Mouse (Mus musculus) lung, embryonic 16.5 days (tissue): ENCODE results near the gene Spata2l. TPM values are rescaled to one million over a fixed set of nuclear protein-coding genes. Genes with fewer than 3 reads are reported as not detected.
"Not testable (repeated sequence)": the region's sequence is repeated elsewhere in the genome, so short reads cannot be mapped to it uniquely, and the experiment has no call there.

Experiments
- ATAC-seq: fragments of 200-750 bp; cut with Nextera tagmentation; 2 replicates; pipeline ENCODE4 v1.8.0; 2017; ENCODE audit warnings: low read depth, mild to moderate bottlenecking, moderate library complexity
- H3K27ac ChIP-seq: fragments of 300-500 bp; sonication (generic); 2 replicates; pipeline ENCODE4 v1.5.1; 2014; ENCODE audit warnings: mild to moderate bottlenecking, control low read depth, low read length
- H3K27me3 ChIP-seq: fragments of 300-500 bp; sonication (generic); 2 replicates; pipeline ENCODE4 v1.6.1; 2014; ENCODE audit warnings: low read depth, low read length, mixed read lengths; ENCODE audit not compliant: control insufficient read depth, insufficient read depth
- H3K36me3 ChIP-seq: fragments of 300-500 bp; sonication (generic); 2 replicates; pipeline ENCODE4 v1.6.1; 2014; ENCODE audit warnings: low read length; ENCODE audit not compliant: control insufficient read depth, insufficient read depth
- H3K4me1 ChIP-seq: fragments of 300-500 bp; sonication (generic); replicated peaks from 2 replicates; pipeline ENCODE4 v1.6.1; 2014; ENCODE audit warnings: low read length, mixed read lengths; ENCODE audit not compliant: control insufficient read depth, insufficient read depth
- H3K4me2 ChIP-seq: fragments of 300-500 bp; sonication (generic); 2 replicates; pipeline ENCODE4 v1.6.1; 2014; ENCODE audit warnings: low read depth, low read length, control low read depth
- H3K4me3 ChIP-seq: fragments of 300-500 bp; sonication (generic); 2 replicates; pipeline ENCODE4 v1.5.1; 2014; ENCODE audit warnings: mild to moderate bottlenecking, low read length, control low read depth
- H3K9ac ChIP-seq: fragments of 300-500 bp; sonication (generic); 2 replicates; pipeline ENCODE4 v1.6.1; 2014; ENCODE audit warnings: low read length, control low read depth
- H3K9me3 ChIP-seq: fragments of 300-500 bp; sonication (generic); 2 replicates; pipeline ENCODE4 v1.6.1; 2016; ENCODE audit warnings: low read length; ENCODE audit not compliant: control insufficient read depth
- WGBS: fragments of 180-500 bp; shearing (Covaris S2); extraction: QIAGEN DNeasy Blood & Tissue Kit; methylation state at CpG from one replicate; pipeline ENCODE4 v1.1.7; 2014; 5-methylcytosine and 5-hydroxymethylcytosine counted together
- polyA plus RNA-seq: library from polyadenylated mRNA; unstranded; fragments of >200 nt; fragmentation: Nextera tagmentation; extraction: Ambion mirVana; gene quantifications from 2 replicates; pipeline ENCODE4 v1.2.1, GENCODE M21; 2015

Gene Spata2l
- polyA plus RNA-seq, 1 experiment from 2014 or later = 5.8 TPM

DNA sequence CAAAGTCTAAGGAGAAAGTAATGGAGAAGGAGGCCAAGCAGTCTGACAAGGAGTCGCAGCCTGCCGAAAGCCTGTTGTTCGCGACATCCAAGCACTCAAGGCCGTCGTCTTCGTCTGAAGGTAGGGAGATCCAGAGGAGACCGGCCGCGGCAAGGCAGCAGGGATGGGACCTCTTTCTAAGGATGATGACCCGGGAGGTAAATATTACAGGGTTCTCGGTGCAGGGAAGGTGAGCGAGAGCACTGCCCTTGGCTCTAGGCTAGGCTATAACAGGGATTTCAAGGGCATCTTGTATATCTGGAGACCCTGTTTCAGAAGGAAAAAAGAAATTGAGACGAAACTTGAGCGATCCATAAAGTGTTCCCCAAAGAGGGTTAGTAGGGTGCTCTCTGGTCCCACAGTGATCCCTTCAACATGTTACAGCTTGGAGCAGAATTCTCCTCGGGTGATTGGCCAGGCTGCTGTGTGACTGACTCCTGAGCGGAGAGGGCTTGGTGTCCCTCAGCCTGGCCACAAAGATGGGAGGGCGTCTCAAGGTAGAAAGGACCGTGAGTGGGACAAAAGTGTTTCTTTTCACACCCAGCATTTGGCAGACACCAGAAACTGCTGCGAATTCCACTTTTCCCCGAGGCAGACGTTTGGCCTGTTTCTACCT lies 22.8 kb downstream of the Spata2l start:
- H3K27me3 ChIP-seq = no peaks in the 10 kb centered on the region
- ATAC-seq = peak; percentile 23
- H3K9ac ChIP-seq = peak overlapping the region; percentile 98
- peak overlapping the region; percentile 92 for H3K4me3 ChIP-seq
- peaks cover 9% of the 10 kb centered on the region for H3K36me3 ChIP-seq
- peaks cover 13% of the 10 kb centered on the region for H3K4me1 ChIP-seq
- 12% methylated on average over 22 of the region's 22 CpGs for WGBS
- peak overlapping the region; percentile 35; the same call in 1 of the 2 replicates for H3K27ac ChIP-seq
- H3K4me2 ChIP-seq = peak overlapping the region; percentile 88
- no peaks in the 10 kb centered on the region for H3K9me3 ChIP-seq

- H3K9me3 ChIP-seq = no peaks in the 10 kb centered on the region
- peaks cover 13% of the 10 kb centered on the region for H3K4me1 ChIP-seq
- peak within 1 kb of the TSS; percentile 92 for H3K4me3 ChIP-seq
- WGBS = under 1% methylated on average over 62 of the region's 76 CpGs
- peaks cover 11% of the 10 kb centered on the region for H3K36me3 ChIP-seq
- H3K9ac ChIP-seq = peak within 1 kb of the TSS; percentile 98
- peak within 1 kb of the TSS; percentile 88 for H3K4me2 ChIP-seq
- peak; percentile 97 for ATAC-seq
- H3K27me3 ChIP-seq = no peaks in the 10 kb centered on the region
- peak within 1 kb of the TSS; percentile 35 for H3K27ac ChIP-seq
Observed at GRCm38 (mm10) chr8:123212321-123213117, 23.5 kb downstream of the Spata2l start, which contains the start of the genes Chmp1a and Spata33. Gene Chmp1a (minus strand): TSS chr8:123212763. Gene Spata33 (plus strand): TSS chr8:123212832.

GRCm38 (mm10) chr8:123211876-123212275 lies 24.2 kb downstream of the Spata2l start:
- whole genome bisulfite sequencing = 36% methylated on average over 10 of the region's 10 CpGs

DNA sequence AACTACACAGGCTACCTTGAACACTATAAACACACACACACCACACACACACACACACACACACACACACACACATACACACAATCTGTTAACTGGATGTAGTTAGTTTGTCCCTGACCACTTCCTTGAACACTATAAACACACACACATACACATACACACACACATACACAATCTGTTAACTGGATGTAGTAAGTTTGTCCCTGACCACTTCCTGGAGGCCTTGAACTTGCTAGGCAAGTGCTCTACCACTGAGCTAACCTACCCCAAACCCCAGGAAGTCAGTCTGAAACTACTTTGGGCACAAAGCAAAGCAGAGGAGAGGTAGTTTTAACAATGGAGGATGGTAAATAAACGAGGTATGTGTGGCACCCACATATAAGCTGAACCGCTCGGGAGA lies 32.5 kb downstream of the Spata2l start:
- Histone ChIP-seq H3K4me1 (0 out of 2 replicates have a peak, but pooled peaks cover 4% of the 10 kb centered on the region), H3K4me3 (no peak overlapping the region), H3K27ac (no peak overlapping the region), H3K9me3 (no peaks in the 10 kb centered on the region), H3K27me3 (no peaks in the 10 kb centered on the region), H3K9ac (no peak overlapping the region), H3K4me2 (no peak overlapping the region), H3K36me3 (peaks cover 22% of the 10 kb centered on the region)
- no peak for ATAC-seq
- WGBS = 79% methylated on average over 3 of the region's 3 CpGs

More at GRCm38 (mm10) chr8:123211876-123212275, 24.2 kb downstream of the Spata2l start:
- Histone ChIP-seq H3K36me3 (peaks cover 17% of the 10 kb centered on the region), H3K4me2 (peak overlapping the region; percentile 88), H3K9ac (peak overlapping the region; percentile 98), H3K27ac (0 out of 2 replicates have a peak overlapping the region, but pooled peaks have one; percentile 24), H3K4me1 (peaks cover 13% of the 10 kb centered on the region), H3K9me3 (no peaks in the 10 kb centered on the region), H3K4me3 (peak overlapping the region; percentile 92), H3K27me3 (no peaks in the 10 kb centered on the region)
- ATAC-seq = no peak

- H3K36me3 ChIP-seq = peaks cover 18% of the 10 kb centered on the region
- 25% methylated on average over 5 of the region's 5 CpGs for WGBS
- H3K27ac ChIP-seq = no peak overlapping the region
- no peaks in the 10 kb centered on the region for H3K9me3 ChIP-seq
- H3K9ac ChIP-seq = no peak overlapping the region
- H3K27me3 ChIP-seq = no peaks in the 10 kb centered on the region
- H3K4me3 ChIP-seq = no peak overlapping the region
- H3K4me2 ChIP-seq = no peak overlapping the region
- no peak for ATAC-seq
- H3K4me1 ChIP-seq = 0 out of 2 replicates have a peak, but pooled peaks cover 4% of the 10 kb centered on the region
Observed at GRCm38 (mm10) chr8:123202288-123202687, 33.7 kb downstream of the Spata2l start.

DNA sequence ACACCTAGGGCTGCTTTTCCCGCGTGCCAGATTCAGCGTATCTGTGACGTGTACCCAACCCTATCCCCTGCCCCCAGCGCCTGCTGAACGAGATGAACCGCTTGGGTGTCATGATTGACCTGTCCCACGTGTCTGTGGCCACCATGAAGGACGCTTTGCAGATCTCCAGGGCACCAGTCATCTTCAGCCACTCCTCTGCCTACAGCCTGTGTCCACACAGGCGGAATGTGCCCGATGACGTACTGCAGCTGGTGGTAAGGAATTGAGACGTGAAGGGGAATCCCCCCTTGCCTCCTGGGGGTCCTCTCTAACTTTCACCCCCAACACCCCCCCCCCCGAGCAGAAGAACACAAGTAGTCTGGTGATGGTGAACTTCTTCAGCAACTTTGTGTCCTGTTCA lies 36.2 kb downstream of the Spata2l start:
- H3K4me2 ChIP-seq = no peak overlapping the region
- ATAC-seq = peak; percentile 64
- no peak overlapping the region for H3K9ac ChIP-seq
- H3K9me3 ChIP-seq = no peaks in the 10 kb centered on the region
- WGBS = 34% methylated on average over 14 of the region's 14 CpGs
- 0 out of 2 replicates have a peak, but pooled peaks cover 4% of the 10 kb centered on the region for H3K4me1 ChIP-seq
- no peaks in the 10 kb centered on the region for H3K27me3 ChIP-seq
- no peak overlapping the region for H3K4me3 ChIP-seq
- peaks cover 7% of the 10 kb centered on the region for H3K36me3 ChIP-seq
- no peak overlapping the region for H3K27ac ChIP-seq

DNA sequence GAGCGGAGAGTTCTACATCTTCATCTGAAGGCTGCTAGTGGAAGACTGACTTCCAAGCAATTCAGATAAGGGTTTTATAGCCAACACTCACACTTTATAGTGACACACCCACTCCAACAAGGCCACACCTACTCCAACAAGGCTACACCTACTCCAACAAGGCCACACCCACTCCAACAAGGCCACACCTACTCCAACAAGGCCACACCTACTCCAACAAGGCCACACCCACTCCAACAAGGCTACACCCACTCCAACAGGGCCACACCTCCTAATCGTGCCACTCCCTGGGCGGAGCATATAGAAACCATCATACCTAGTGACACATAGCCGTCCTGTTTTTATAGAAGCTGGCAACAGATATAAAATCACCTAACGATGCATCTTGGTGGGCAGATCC lies 39.0 kb downstream of the Spata2l start:
- H3K4me2 ChIP-seq, H3K27me3 ChIP-seq, H3K36me3 ChIP-seq, H3K27ac ChIP-seq, H3K9ac ChIP-seq, ATAC-seq, H3K9me3 ChIP-seq, H3K4me1 ChIP-seq, H3K4me3 ChIP-seq: not testable (repeated sequence)
- 77% methylated on average over 5 of the region's 5 CpGs for WGBS

DNA sequence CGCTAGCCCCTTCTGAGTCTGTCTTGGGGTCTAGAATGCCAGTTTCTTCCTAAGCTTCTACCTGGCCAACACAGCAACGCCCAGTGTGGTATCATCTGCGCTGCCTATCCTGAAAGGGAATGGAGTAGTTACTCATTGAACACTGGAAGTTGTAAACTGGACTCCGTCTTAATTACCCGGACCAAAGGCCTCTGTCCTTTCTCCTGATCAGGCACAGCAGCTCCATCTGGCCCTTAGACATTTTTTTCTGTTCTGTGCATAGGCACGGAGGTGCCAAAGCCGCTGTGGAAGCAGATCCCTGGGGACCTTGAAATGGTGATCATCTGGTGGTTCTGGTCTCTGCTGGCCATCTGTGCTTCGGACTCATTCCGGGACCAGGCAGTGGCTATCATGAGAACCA lies 42.3 kb downstream of the Spata2l start:
- no peaks in the 10 kb centered on the region for H3K27me3 ChIP-seq
- H3K4me3 ChIP-seq = no peak overlapping the region
- no peak overlapping the region for H3K9ac ChIP-seq
- WGBS = 87% methylated on average over 9 of the region's 9 CpGs
- no peaks in the 10 kb centered on the region for H3K36me3 ChIP-seq
- no peak overlapping the region for H3K27ac ChIP-seq
- H3K4me1 ChIP-seq = peaks cover 8% of the 10 kb centered on the region
- no peaks in the 10 kb centered on the region for H3K9me3 ChIP-seq
- no peak overlapping the region for H3K4me2 ChIP-seq
- ATAC-seq = no peak

- Histone ChIP-seq H3K27ac (no peak overlapping the region), H3K4me1 (peaks cover 11% of the 10 kb centered on the region), H3K4me3 (no peak overlapping the region), H3K27me3 (no peaks in the 10 kb centered on the region), H3K9ac (no peak overlapping the region), H3K4me2 (no peak overlapping the region), H3K36me3 (no peaks in the 10 kb centered on the region), H3K9me3 (no peaks in the 10 kb centered on the region)
- 50% methylated on average over 7 of the region's 8 CpGs for WGBS
- ATAC-seq = no peak
Observed at GRCm38 (mm10) chr8:123191908-123192307, 44.1 kb downstream of the Spata2l start.
